Mouse (Mus musculus) CH12.LX (cell line): ENCODE measurements around the gene Nufip1. TPM values are rescaled to one million over a fixed set of nuclear protein-coding genes. Genes with fewer than 3 reads are reported as not detected.

Experiments
- DNase-seq: peaks from one replicate; pipeline ENCODE4 v3.0.0-alpha.2; 2013; ENCODE audit errors: extremely low read depth
- H3K27ac ChIP-seq: 2 replicates; pipeline ENCODE4 v1.5.1; 2012; ENCODE audit warnings: low read depth, mild to moderate bottlenecking, control low read depth, moderate library complexity; ENCODE audit not compliant: insufficient read depth
- H3K27me3 ChIP-seq: replicated peaks from 2 replicates; pipeline ENCODE3; 2012; ENCODE audit warnings: inconsistent platforms
- H3K36me3 ChIP-seq, 2 experiments: replicated peaks in 1 of 2; 2 replicates each; pipeline versions ENCODE3 to v1.6.1; 2012; ENCODE audit warnings: inconsistent platforms in 1 of 2, low read length in 1 of 2, mild to moderate bottlenecking in 1 of 2, mixed read lengths in 1 of 2, moderate library complexity in 1 of 2; ENCODE audit not compliant: control insufficient read depth in 1 of 2, insufficient read depth in 1 of 2
- H3K4me1 ChIP-seq, 2 experiments: 2 replicates each; pipeline ENCODE4 v1.6.1; 2012; ENCODE audit warnings: inconsistent platforms in 1 of 2, moderate library complexity in 1 of 2; ENCODE audit not compliant: insufficient read depth in 2 of 2, control insufficient read depth in 1 of 2
- H3K4me2 ChIP-seq: 2 replicates; pipeline ENCODE4 v1.6.1; 2012; ENCODE audit warnings: low read depth, mild to moderate bottlenecking, control low read depth; ENCODE audit not compliant: poor library complexity, insufficient read depth, severe bottlenecking
- H3K4me3 ChIP-seq, 3 experiments: fragments of 150-350 bp in 1 of 3; sonication (generic) in 1 of 3; replicated peaks in 1 of 3; 2 replicates each; pipeline versions ENCODE3 to v1.5.1; 2011 to 2012; ENCODE audit warnings: low read depth in 2 of 3, low read length in 2 of 3, mild to moderate bottlenecking in 2 of 3, moderate library complexity in 2 of 3, control low read depth in 1 of 3, improper control_type of control experiment in 1 of 3, inconsistent platforms in 1 of 3, mixed read lengths in 1 of 3; ENCODE audit not compliant: poor library complexity in 1 of 3
- H3K79me2 ChIP-seq: replicated peaks from 2 replicates; pipeline ENCODE4 v1.6.1; 2012; ENCODE audit warnings: mild to moderate bottlenecking, moderate library complexity; ENCODE audit not compliant: control insufficient read depth, poor library complexity, insufficient read depth, severe bottlenecking; ENCODE audit errors: extremely low read depth
- H3K9ac ChIP-seq: 2 replicates; pipeline ENCODE4 v1.6.1; 2012; ENCODE audit warnings: low read depth, mild to moderate bottlenecking, control low read depth, moderate library complexity; ENCODE audit not compliant: insufficient read depth
- H3K9me3 ChIP-seq: replicated peaks from 2 replicates; pipeline ENCODE3; 2012; ENCODE audit warnings: low read length, inconsistent platforms, mixed read lengths
- CHD1 ChIP-seq: IDR thresholded peaks from 2 replicates; pipeline ENCODE4 v1.6.1; 2012; ENCODE audit warnings: low read depth, low read length, improper control_type of control experiment, inconsistent platforms
- CHD2 ChIP-seq: IDR thresholded peaks from 2 replicates; pipeline ENCODE4 v1.6.1; 2011; ENCODE audit warnings: low read length, improper control_type of control experiment
- E2F4 ChIP-seq: IDR thresholded peaks from 2 replicates; pipeline ENCODE4 v1.6.1; 2011; ENCODE audit warnings: low read depth, low read length, improper control_type of control experiment; ENCODE audit not compliant: insufficient replicate concordance
- ELF1 ChIP-seq: IDR thresholded peaks from 2 replicates; pipeline ENCODE4 v1.6.1; 2014; ENCODE audit warnings: low read depth, mild to moderate bottlenecking, inconsistent platforms, low read length, improper control_type of control experiment
- ETS1 ChIP-seq: conservative IDR thresholded peaks from 2 replicates; pipeline ENCODE4 v1.6.1; 2012; ENCODE audit warnings: low read depth, mild to moderate bottlenecking, inconsistent platforms, low read length, improper control_type of control experiment, moderate library complexity
- GABPA ChIP-seq: IDR thresholded peaks from 2 replicates; pipeline ENCODE4 v1.6.1; 2012; ENCODE audit warnings: low read depth, low read length, improper control_type of control experiment, inconsistent platforms; ENCODE audit not compliant: insufficient replicate concordance
- HCFC1 ChIP-seq: IDR thresholded peaks from 2 replicates; pipeline ENCODE4 v1.6.1; 2012; ENCODE audit warnings: low read depth, mild to moderate bottlenecking, inconsistent platforms, low read length, improper control_type of control experiment
- JUND ChIP-seq: conservative IDR thresholded peaks from 2 replicates; pipeline ENCODE4 v1.6.1; 2011; ENCODE audit warnings: low read depth, low read length, improper control_type of control experiment
- MAFK ChIP-seq: IDR thresholded peaks from 2 replicates; pipeline ENCODE4 v1.6.1; 2011; ENCODE audit warnings: low read length, improper control_type of control experiment; ENCODE audit not compliant: insufficient replicate concordance
- MAX ChIP-seq: IDR thresholded peaks from 2 replicates; pipeline ENCODE4 v1.6.1; 2011; ENCODE audit warnings: low read length, improper control_type of control experiment
- MXI1 ChIP-seq: IDR thresholded peaks from 2 replicates; pipeline ENCODE4 v1.6.1; 2011; ENCODE audit warnings: mild to moderate bottlenecking, low read depth, low read length, improper control_type of control experiment
- MYC ChIP-seq: IDR thresholded peaks from 2 replicates; pipeline ENCODE4 v1.6.1; 2011; ENCODE audit warnings: low read depth, mild to moderate bottlenecking, improper control_type of control experiment, low read length
- NELFE ChIP-seq: IDR thresholded peaks from 2 replicates; pipeline ENCODE4 v1.6.1; 2011; ENCODE audit warnings: low read depth, low read length, improper control_type of control experiment
- PAX5 ChIP-seq: IDR thresholded peaks from 2 replicates; pipeline ENCODE4 v1.6.1; 2012; ENCODE audit warnings: low read length, inconsistent platforms, mixed read lengths
- RAD21 ChIP-seq: IDR thresholded peaks from 2 replicates; pipeline ENCODE4 v1.6.1; 2011; ENCODE audit warnings: low read depth, mild to moderate bottlenecking, low read length, improper control_type of control experiment, moderate library complexity
- SMC3 ChIP-seq: IDR thresholded peaks from 2 replicates; pipeline ENCODE4 v1.6.1; 2011; ENCODE audit warnings: low read depth, low read length, improper control_type of control experiment
- UBTF ChIP-seq: IDR thresholded peaks from 2 replicates; pipeline ENCODE4 v1.6.1; 2012; ENCODE audit warnings: low read depth, mild to moderate bottlenecking, inconsistent platforms, low read length, improper control_type of control experiment, moderate library complexity
- USF1 ChIP-seq: IDR thresholded peaks from 2 replicates; pipeline ENCODE4 v1.6.1; 2014; ENCODE audit warnings: low read depth, mild to moderate bottlenecking, inconsistent platforms, low read length, improper control_type of control experiment
- USF2 ChIP-seq: conservative IDR thresholded peaks from 2 replicates; pipeline ENCODE4 v1.6.1; 2011; ENCODE audit warnings: low read depth, low read length, improper control_type of control experiment
- ZC3H11A ChIP-seq: IDR thresholded peaks from 2 replicates; pipeline ENCODE4 v1.6.1; 2012; ENCODE audit warnings: low read depth, mild to moderate bottlenecking, inconsistent platforms, low read length, improper control_type of control experiment
- ZMIZ1 ChIP-seq: IDR thresholded peaks from 2 replicates; pipeline ENCODE4 v1.6.1; 2012; ENCODE audit warnings: low read depth, mild to moderate bottlenecking, inconsistent platforms, low read length, improper control_type of control experiment
- dilution Hi-C: fragments of 300-500 bp; cut with MboI; formaldehyde crosslinking; loops from 2 replicates; pipeline ENCODE4 v1.14.3; 2020; ENCODE audit warnings: low sequenced_read_pairs; ENCODE audit not compliant: extremely low pct_unique_long_range_greater_than_20kb, extremely low pct_ligation_motif_present
- in situ Hi-C: fragments of 300-500 bp; cut with MboI; formaldehyde crosslinking; loops from 3 replicates; pipeline ENCODE4 v1.14.3; 2019; ENCODE audit warnings: low sequenced_read_pairs, low pct_ligation_motif_present, low pct_unique_long_range_greater_than_20kb, mixed read lengths
- polyA plus RNA-seq: library from polyadenylated mRNA; unstranded; fragments of >175 nt; gene quantifications from 2 replicates; pipeline ENCODE4 v1.2.1, GENCODE M21; 2012; ENCODE audit warnings: low read depth; ENCODE audit not compliant: insufficient read length
- total RNA-seq, 2 experiments: library from RNA; depleted of rRNA; stranded (reverse); fragments of 300-350 nt in 1 of 2; fragments of >200 nt in 1 of 2; gene quantifications; 2 replicates each; pipeline ENCODE4 v1.2.3; 2012 to 2014

The Nufip1 gene
- total and polyA plus RNA-seq, 3 experiments = 14.8 to 32.1 (median 24.6) TPM

GRCm38 (mm10) chr14:76074206-76074605 lies 36.5 kb upstream of the Nufip1 start:
- Histone ChIP-seq H3K27me3 (no peaks in the 10 kb centered on the region), H3K4me2 (no peak overlapping the region), H3K79me2 (no peaks in the 10 kb centered on the region), H3K27ac (no peak overlapping the region), H3K36me3 (no peaks in the 10 kb centered on the region)
- dilution Hi-C loops = no loop called here
- TF ChIP-seq USF2 (no peak), CHD2 (no peak), ZC3H11A (no peak)
- TF ChIP-seq, all 38 proteins: peak for 0
- Histone ChIP-seq H3K4me3 (no peak overlapping the region), H3K9ac (no peak overlapping the region), H3K9me3 (no peaks in the 10 kb centered on the region), H3K4me1 (peaks cover 4 to 6% of the 10 kb centered on the region in 2 experiments; a peak in 2 of 4 replicates)
- in situ Hi-C loops = no loop called here
- no peak for DNase-seq

- H3K4me1 ChIP-seq = peaks cover 4 to 6% of the 10 kb centered on the region in 2 experiments; a peak in 2 of 4 replicates
- in situ Hi-C loops = no loop called here
- DNase-seq = no peak
- no peak overlapping the region for H3K27ac ChIP-seq
- no peaks in the 10 kb centered on the region for H3K27me3 ChIP-seq
- H3K9ac ChIP-seq = no peak overlapping the region
- dilution Hi-C loops = no loop called here
- H3K36me3 ChIP-seq = no peaks in the 10 kb centered on the region
- no peaks in the 10 kb centered on the region for H3K9me3 ChIP-seq
- H3K79me2 ChIP-seq = no peaks in the 10 kb centered on the region
- TF ChIP-seq MXI1 = no peak
- TF ChIP-seq RAD21 = no peak
- TF ChIP-seq SMC3 = no peak
- no peak for TF ChIP-seq CHD1
- TF ChIP-seq JUND = no peak
- no peak for TF ChIP-seq PAX5
- TF ChIP-seq MAX = no peak
- TF ChIP-seq ZC3H11A = no peak
- H3K4me3 ChIP-seq = no peak overlapping the region
- no peak overlapping the region for H3K4me2 ChIP-seq
Measured at GRCm38 (mm10) chr14:76075721-76076120, 35.0 kb upstream of the Nufip1 start.

- in situ Hi-C loops = no loop called here
- no peak for TF ChIP-seq ELF1
- no peak for TF ChIP-seq ETS1
- no peak for TF ChIP-seq JUND
- TF ChIP-seq HCFC1 = no peak
- TF ChIP-seq UBTF = no peak
- TF ChIP-seq ZMIZ1 = no peak
- TF ChIP-seq SMC3 = no peak
- no peak for TF ChIP-seq E2F4
- no peak for TF ChIP-seq MYC
- TF ChIP-seq GABPA = no peak
- no peak for TF ChIP-seq ZC3H11A
- TF ChIP-seq RAD21 = no peak
- no peak for TF ChIP-seq USF1
- no peak for TF ChIP-seq PAX5
- no peak for TF ChIP-seq MAFK
- TF ChIP-seq NELFE = no peak
- peaks cover 4 to 6% of the 10 kb centered on the region in 2 experiments; a peak in 2 of 4 replicates for H3K4me1 ChIP-seq
- no peak for DNase-seq
- no peaks in the 10 kb centered on the region for H3K79me2 ChIP-seq
- dilution Hi-C loops = no loop called here
- H3K27ac ChIP-seq = no peak overlapping the region
- H3K4me2 ChIP-seq = no peak overlapping the region
- no peak overlapping the region for H3K9ac ChIP-seq
- H3K36me3 ChIP-seq = no peaks in the 10 kb centered on the region
- H3K9me3 ChIP-seq = no peaks in the 10 kb centered on the region
- no peak overlapping the region for H3K4me3 ChIP-seq
- no peaks in the 10 kb centered on the region for H3K27me3 ChIP-seq
Measured at GRCm38 (mm10) chr14:76076602-76077001, 34.1 kb upstream of the Nufip1 start.
